Mouse (Mus musculus) c-Kit-positive CD71-negative TER-119-negative erythroid progenitor cells, embryonic 14.5 days (primary cell): ENCODE results near the gene Dctn3.
"Not testable (repeated sequence)": the region's sequence is repeated elsewhere in the genome, so short reads cannot be mapped to it uniquely, and the experiment has no call there.

Experiments used
- DNase-seq: peaks from one replicate; pipeline ENCODE4 v3.0.0-alpha.2; 2013; ENCODE audit warnings: low read depth

Gene Dctn3

GRCm38 (mm10) chr4:41737602-41738255 is 14.8 kb upstream of the Dctn3 start:
- peak; percentile 53 for DNase-seq

DNA sequence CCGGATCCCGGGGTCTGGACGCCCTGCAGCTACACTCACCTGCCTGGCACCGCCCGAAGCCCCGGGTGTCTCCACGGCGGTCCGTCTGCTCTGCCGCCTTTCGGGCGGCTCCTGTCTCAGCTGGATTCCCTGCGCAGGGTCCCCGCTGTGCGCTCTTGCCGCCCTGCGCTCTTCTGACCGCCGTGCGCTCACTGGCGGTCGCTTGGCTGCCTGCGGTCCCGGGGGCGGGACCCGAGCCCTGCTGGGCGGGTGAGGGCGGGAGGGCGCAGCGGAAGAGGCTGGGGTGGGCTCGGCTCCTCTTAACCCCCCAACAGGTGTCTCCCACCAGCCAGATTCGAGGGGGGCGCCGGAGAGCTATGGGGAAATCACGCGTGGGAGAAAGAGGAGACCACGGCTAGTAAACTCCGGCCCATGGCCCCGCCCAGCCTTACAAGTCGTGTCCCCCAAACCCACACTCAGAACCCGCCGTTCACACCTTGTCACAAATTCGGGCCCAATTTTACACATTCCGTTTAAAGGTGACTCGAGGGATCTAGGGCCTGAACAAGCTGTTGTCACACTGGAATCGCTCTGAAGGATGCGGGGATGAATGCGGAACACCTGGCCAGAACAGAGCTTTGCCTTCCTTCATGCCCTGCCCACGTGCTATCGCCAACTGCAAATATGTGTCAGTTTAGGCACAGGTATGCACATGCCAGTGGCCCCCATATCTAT is 8.2 kb upstream of the Dctn3 start, which contains the start of gene Arid3c:
TSS of gene Arid3c (minus strand) at position 91 of the 714 bp plus-strand sequence.
- no peak for DNase-seq

GRCm38 (mm10) chr4:41726826-41727621 is 4.1 kb upstream of the Dctn3 start:
- DNase-seq, result no peak

GRCm38 (mm10) chr4:41716834-41717233 is 6.1 kb downstream of the Dctn3 start:
- DNase-seq, result no peak

DNA sequence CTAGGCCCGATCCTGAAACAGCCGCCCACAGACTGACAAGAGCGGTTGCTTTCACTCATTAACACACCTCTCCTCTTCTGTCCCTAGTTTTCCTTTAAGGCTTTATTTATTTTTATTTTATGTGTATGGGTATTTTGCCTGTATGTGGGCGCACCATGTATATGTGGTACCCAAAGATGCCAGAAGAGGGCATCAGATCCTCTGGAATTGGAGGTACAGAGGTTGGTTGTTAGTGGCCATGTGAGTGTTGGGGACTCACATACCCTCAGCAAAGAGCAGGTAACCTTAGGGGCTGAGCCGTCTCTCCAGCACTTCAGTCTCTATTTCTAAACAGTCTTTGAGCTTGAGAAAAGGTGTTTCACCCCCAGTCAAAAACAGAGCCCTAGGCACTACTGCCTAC is 7.4 kb downstream of the Dctn3 start:
- no peak for DNase-seq

DNA sequence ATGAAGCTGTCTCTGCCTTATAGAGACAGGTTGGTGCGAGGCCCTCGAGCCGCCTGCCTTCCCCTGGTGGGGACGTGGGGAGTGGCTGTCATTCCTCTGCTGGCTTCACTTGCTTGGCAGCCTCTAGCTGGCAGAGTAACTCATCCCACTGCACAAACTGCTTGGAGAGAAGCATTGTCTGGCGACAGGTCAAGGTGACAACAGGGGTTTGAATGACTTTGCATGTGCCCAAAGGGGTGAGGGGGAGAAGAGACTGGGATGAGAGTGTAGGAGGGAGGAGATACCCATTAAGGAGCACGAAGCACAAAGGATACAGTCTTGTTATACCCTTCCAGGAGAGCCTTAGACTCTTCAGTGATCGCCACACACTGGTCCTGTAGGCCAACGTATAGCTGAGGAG is 7.9 kb downstream of the Dctn3 start:
- no peak for DNase-seq

DNA sequence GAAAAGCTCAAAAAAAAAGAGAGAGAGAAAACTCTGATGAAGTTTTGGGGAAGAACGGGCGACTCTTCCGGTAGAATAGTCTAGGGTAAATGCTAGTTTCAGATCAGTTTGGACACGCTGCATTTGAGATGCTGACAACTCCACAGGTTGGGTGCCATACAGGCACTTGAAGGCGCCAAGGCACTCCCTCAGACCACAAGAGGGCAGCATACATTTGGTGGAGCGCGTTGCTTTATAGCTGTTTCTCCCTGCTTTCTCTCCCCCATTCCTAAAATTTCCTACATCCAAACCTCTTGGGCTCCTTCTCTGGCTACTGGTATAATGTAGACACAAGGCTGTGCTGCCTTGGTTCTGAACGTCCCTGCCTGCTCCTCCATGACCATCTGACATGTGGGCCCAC is 8.7 kb downstream of the Dctn3 start:
- peak; percentile 57 for DNase-seq

DNA sequence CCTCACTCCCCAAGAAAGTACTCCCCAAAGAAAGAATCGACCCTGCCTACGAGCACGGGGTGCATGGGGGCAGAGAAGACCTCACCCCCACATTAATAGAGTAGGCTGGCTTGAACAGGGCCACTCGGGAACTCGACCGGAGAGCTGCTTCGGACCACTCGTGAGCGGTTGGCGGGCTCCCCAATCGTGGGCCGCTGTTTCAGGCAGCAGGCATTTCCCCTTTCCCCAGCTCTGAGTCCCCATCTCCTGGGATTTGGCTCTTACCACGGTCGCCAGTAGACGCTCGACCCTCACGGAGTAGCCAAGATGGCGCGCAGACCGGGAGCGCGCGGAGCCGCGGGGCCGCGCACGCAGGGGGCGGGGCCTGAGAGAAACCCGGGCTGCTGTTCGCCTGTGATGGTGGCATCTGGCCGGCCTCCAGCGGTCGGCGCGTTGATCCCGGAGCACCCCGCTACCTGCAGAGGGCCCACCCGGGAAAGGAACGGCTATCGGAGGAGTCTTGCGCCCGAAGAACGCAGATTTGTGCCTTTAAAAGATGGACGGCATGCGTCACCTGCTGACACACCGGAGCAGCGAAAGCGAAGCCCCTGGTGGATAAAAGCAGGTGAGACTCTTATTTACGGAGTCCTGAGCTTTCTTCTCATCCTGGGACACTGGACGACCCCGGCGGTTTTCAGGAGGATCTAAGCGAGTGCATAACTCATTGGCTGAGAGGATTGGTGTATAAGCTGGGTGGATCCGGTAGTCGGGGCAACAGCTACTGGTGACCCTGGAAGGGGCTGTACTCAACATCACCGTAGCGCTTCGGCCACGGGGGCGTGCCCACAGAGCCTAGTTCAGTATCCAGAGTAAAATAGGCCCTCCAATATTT is 9.5 kb downstream of the Dctn3 start, which contains the start of gene Rpp25l:
TSS of gene Rpp25l (minus strand) at position 338 of the 871 bp plus-strand sequence.
- DNase-seq, result peak; percentile 53

GRCm38 (mm10) chr4:41712421-41713196 is 10.4 kb downstream of the Dctn3 start:
- no peak for DNase-seq

DNA sequence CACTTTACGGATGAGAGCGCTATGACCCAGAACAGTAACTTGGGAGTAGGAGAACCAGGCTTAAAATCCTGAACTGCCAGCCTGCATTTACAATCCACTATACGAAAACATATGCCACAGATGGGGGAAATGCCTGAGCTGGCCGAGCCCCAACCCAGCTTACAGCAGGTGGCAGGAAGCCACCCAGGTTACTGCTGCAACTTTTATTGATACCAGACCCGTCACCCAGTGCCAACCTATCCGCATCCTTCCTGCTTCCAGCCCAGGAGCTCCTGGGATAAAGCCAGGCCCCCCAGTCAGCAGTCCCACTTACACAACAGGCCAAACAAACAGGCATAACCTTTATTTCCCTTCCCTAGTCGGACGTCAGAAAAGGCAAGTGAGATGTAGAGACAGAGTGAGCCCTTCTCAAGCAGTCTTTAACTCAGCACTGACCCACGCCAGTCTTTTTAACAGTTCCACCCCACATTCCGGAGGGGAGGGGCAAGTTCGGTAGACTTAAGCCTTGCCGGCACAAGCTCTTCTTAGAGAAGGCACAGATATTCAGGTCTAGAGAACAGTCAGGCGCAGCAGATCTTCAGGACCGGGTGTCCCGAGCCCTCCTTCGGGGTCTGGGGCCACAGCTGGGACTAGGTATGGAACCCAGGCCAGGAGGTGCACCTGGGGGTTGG is 11.1 kb downstream of the Dctn3 start:
- no peak for DNase-seq

- no peak for DNase-seq
These were observed 12.7 kb downstream of the Dctn3 start for GRCm38 (mm10) chr4:41710229-41710628.

DNA sequence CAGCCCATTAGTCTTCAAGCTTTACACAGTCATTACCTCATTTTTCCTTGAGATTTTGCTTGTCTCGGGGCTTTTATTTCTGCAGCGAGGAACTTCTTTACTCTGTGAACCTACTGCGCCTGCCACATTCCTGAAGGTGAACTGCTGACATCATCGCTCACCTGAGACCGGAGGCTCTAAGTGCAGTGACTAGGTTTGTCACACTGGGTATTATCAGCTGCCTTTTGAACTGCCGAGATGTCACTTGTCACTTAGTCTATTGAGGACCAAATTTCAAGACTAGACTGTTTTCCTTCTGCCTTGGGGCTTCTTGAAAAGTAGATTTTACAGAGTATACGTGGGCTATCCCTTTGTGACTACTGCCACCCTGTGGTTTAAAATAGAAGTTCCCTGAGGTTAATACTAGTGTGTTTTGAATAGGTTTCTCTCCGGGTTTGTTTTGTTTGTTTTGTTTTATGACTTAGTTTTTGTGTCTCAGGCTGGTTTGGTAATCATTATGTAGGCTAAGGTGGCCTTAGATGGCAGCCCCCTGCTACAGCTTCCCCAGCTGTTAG is 14.7 kb downstream of the Dctn3 start:
- DNase-seq, result peak; percentile 58

- peak; percentile 56 for DNase-seq
These were observed 15.9 kb downstream of the Dctn3 start for GRCm38 (mm10) chr4:41707011-41707535.

DNA sequence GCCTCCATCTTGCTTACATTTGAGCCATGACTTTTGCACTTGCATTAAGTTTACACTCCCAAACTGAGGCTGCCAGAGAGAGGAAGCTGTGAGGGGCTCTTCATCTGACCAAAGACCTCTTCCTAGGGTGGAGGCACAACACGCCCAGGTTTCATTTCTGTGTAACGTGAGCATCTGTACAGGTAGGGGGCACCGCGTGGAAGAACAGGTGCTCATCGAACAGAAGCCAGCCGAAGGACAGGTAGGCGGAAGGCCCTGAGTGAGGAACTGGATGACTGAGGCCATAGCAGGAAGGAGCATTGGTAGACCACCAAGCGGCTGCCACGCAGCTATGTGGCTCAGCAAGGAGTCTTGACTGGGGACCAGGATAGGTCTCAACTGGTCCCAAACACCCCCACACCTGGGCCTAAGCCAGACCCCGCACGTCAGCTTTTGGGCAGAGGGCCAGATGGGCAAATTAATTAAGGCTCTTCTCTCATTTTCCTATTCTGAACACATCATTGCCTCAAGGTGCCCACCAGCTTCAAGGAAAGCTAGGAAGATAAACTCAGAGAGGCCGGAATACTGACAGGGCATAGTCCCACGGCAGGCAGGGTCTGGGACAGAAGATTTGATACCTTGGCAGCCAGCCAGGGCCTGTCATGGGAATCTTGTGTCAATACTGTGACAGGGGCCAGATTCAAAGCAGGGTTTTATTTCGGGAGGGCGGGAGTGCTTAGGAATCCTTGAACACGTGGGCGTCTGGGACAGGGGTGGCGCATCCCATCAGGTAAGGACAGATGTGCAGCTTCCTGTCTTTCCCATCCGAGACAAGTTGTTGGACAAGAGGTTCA is 16.8 kb downstream of the Dctn3 start:
- DNase-seq, result no peak

DNA sequence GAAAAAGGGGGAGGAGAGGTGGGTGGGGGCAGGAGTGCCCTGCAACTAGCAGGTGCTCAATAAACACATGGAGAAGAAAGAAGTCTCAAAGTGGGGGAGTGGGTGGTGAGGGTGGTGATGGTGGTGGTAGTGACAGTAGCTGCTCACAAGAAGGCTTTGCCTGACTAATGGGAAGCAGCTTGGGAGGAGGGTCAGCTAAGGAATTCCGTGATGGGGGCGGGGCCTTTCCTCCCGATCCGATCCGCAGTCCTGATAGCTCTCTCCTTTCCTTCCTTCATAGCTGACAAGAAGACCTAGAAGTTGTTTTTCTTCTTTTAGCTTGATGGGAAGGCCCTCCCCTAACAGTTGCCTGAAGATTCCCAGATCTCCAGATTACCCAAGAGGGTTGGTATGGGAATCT is 18.3 kb downstream of the Dctn3 start:
- DNase-seq, result no peak

DNA sequence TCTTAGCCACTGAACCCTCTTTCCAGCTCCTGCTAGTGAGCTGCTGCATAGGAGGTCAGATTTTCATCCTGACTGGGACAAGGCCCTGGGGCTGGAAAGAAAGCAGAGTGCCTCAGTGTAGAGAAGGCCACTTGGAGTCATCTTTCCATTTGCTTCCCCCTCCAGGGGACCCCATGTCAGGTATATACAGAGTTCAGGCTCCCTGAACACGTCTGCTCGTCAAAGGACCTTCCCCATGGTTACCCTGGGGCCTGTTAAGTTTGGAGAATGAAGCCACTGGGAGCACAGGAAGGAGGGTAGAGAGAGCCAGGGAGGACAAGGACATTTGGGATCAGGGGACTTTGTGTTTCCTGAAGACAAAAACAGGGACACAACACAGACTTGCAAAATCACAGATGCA is 20.7 kb downstream of the Dctn3 start:
- DNase-seq, result not testable (repeated sequence)

- DNase-seq, result not testable (repeated sequence)
These were observed 22.7 kb downstream of the Dctn3 start for GRCm38 (mm10) chr4:41700224-41700623.

- not testable (repeated sequence) for DNase-seq
These were observed 23.2 kb downstream of the Dctn3 start, which contains the start of gene Il11ra1 for GRCm38 (mm10) chr4:41699783-41700182. Gene Il11ra1 (plus strand): TSS chr4:41699989.
